Mouse (Mus musculus) stomach, postnatal 0 days (tissue): ENCODE results near the gene Slco1c1.
"Not testable (repeated sequence)": the region's sequence is repeated elsewhere in the genome, so short reads cannot be mapped to it uniquely, and the experiment has no call there.

Experiments used
- CTCF ChIP-seq: IDR thresholded peaks from 2 replicates; pipeline ENCODE4 v1.5.1; 2016; ENCODE audit warnings: antibody characterized with exemption, low read depth, mild to moderate bottlenecking, moderate library complexity
- EP300 ChIP-seq: optimal IDR thresholded peaks from 2 replicates; pipeline ENCODE3; 2016; ENCODE audit warnings: antibody characterized with exemption

- TF ChIP-seq CTCF, EP300: not testable (repeated sequence)
Observed at GRCm38 (mm10) chr6:141590598-141591200, 66.5 kb downstream of the Slco1c1 start.
